Mouse (Mus musculus) cerebellum, postnatal 10 days (tissue): ENCODE data around the gene Prps1l3.
A peak's percentile ranks its signal among the peaks of the same experiment; 100 is the strongest.

Experiments used
- DNase-seq, 2 experiments: peaks; one replicate each; pipeline ENCODE4 v3.0.0; 2021; ENCODE audit warnings: mixed read lengths in 2 of 2

The Prps1l3 gene

GRCm38 (mm10) chr12:57230192-57230706 lies at the start of gene Prps1l3, which contains the start of gene Mipol1:
Prps1l3 (plus strand) TSS chr12:57230412.
Mipol1 (plus strand) TSS chr12:57230427.
- DNase-seq, result peak; percentile 92 to 95

- peak in 1 of 2 experiments; percentile 6 for DNase-seq
Measured at GRCm38 (mm10) chr12:57184401-57185147, 45.6 kb upstream of the Prps1l3 start.

- DNase-seq, result peak; percentile 7 to 35
Measured at GRCm38 (mm10) chr12:57185475-57185874, 44.7 kb upstream of the Prps1l3 start.

- no peak for DNase-seq
Measured at GRCm38 (mm10) chr12:57186126-57186525, 44.1 kb upstream of the Prps1l3 start.

GRCm38 (mm10) chr12:57187032-57187431 lies 43.2 kb upstream of the Prps1l3 start:
- no peak for DNase-seq

- peak; percentile 71 to 73 for DNase-seq
Measured at GRCm38 (mm10) chr12:57194609-57195008, 35.6 kb upstream of the Prps1l3 start.

GRCm38 (mm10) chr12:57196286-57196607 lies 34.0 kb upstream of the Prps1l3 start:
- DNase-seq, result no peak

- peak; percentile 53 to 56 for DNase-seq
Measured at GRCm38 (mm10) chr12:57196608-57197362, 33.4 kb upstream of the Prps1l3 start.

- DNase-seq, result peak; percentile 7 to 14
Measured at GRCm38 (mm10) chr12:57197363-57198026, 32.7 kb upstream of the Prps1l3 start, which contains the start of gene Slc25a21. Slc25a21 (minus strand) TSS chr12:57197472.

GRCm38 (mm10) chr12:57198269-57198668 lies 31.9 kb upstream of the Prps1l3 start:
- no peak for DNase-seq

GRCm38 (mm10) chr12:57199427-57199826 lies 30.8 kb upstream of the Prps1l3 start:
- DNase-seq, result no peak

GRCm38 (mm10) chr12:57201901-57202300 lies 28.3 kb upstream of the Prps1l3 start:
- DNase-seq, result no peak

- no peak for DNase-seq
Measured at GRCm38 (mm10) chr12:57204276-57204851, 25.8 kb upstream of the Prps1l3 start.

GRCm38 (mm10) chr12:57211353-57212311 lies 18.6 kb upstream of the Prps1l3 start:
- peak; percentile 83 to 94 for DNase-seq

GRCm38 (mm10) chr12:57212463-57212862 lies 17.7 kb upstream of the Prps1l3 start:
- peak in 1 of 2 experiments; percentile 5 for DNase-seq

GRCm38 (mm10) chr12:57226411-57226810 lies 3.8 kb upstream of the Prps1l3 start:
- DNase-seq, result no peak

GRCm38 (mm10) chr12:57227776-57228175 lies 2.4 kb upstream of the Prps1l3 start:
- DNase-seq, result no peak

GRCm38 (mm10) chr12:57229703-57230102 lies 509 bp upstream of the Prps1l3 start:
- DNase-seq, result no peak

- peak; percentile 31 to 42 for DNase-seq
Measured at GRCm38 (mm10) chr12:57231085-57231875, 1.1 kb downstream of the Prps1l3 start.

GRCm38 (mm10) chr12:57233386-57233785 lies 3.2 kb downstream of the Prps1l3 start:
- no peak for DNase-seq
